Mouse (Mus musculus): ENCODE results near the gene Gm2016. TPM values are rescaled to one million over a fixed set of nuclear protein-coding genes. Genes with fewer than 3 reads are reported as not detected.
"Not testable (repeated sequence)": the region's sequence is repeated elsewhere in the genome, so short reads cannot be mapped to it uniquely, and the experiment has no call there.

The Gm2016 gene
- not detected in 2 replicates for polyA plus RNA-seq (2012)

- H3K4me3 ChIP-seq (replicated peaks); H3K27me3 ChIP-seq (ENCODE audit: control insufficient read depth); H3K4me1 ChIP-seq (ENCODE audit: control insufficient read depth); H3K9me3 ChIP-seq (ENCODE audit: control insufficient read depth, low read length); H3K36me3 ChIP-seq (ENCODE audit: control insufficient read depth): not testable (repeated sequence)
Observed at GRCm38 (mm10) chr12:87873772-87874171, at the start of gene Gm2016. TSS of gene Gm2016 (plus strand) at chr12:87874072.

DNA sequence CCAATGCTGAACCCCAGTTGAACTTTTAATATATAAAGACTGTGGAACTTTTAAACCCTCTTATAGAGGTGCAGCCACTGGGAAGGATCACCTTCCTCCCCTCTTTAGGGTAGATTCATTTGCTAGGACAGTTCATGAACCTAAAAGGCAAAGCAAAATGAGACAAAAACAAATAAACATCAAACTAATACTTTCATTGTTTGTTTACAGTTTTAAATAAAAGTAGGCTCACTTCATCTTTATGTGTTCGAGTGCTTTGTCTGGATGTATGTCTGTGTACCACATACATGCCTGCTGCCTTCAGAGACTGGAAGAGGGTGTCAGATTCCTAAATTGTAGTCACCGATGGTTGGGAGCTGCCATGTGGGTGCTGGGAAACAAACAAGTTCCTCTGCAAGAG is 31.6 kb upstream of the Gm2016 start, which contains the start of gene Gm2001:
TSS of gene Gm2001 (minus strand) at position 101 of the 400 bp plus-strand sequence.
- not testable (repeated sequence) for H3K27me3 ChIP-seq (ENCODE audit: control insufficient read depth); H3K36me3 ChIP-seq (ENCODE audit: control insufficient read depth); H3K4me3 ChIP-seq (replicated peaks); H3K4me1 ChIP-seq (ENCODE audit: control insufficient read depth); H3K9me3 ChIP-seq (ENCODE audit: control insufficient read depth, low read length)

DNA sequence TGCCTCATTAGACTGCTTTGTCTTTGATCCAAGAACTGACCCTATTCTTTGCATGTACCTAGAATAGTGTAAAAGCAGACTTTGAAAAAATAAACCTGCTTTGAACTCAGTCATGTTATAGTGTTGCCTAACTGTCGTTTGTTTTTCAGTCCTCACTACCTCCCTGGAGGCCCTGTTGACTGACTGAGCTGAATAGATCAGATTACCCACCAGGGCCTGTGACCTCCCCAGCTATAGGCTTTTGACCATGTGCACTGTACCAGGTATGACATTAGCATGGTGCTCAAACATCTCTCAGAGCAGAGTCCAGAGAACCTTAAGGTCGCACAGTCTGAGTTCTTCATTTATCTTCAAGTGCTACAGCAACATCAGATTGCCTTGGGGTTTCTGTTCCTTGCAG is 23.2 kb upstream of the Gm2016 start:
- H3K9me3 ChIP-seq (ENCODE audit: control insufficient read depth, low read length); H3K27me3 ChIP-seq (ENCODE audit: control insufficient read depth); H3K4me1 ChIP-seq (ENCODE audit: control insufficient read depth); H3K36me3 ChIP-seq (ENCODE audit: control insufficient read depth); H3K4me3 ChIP-seq (replicated peaks): not testable (repeated sequence)

DNA sequence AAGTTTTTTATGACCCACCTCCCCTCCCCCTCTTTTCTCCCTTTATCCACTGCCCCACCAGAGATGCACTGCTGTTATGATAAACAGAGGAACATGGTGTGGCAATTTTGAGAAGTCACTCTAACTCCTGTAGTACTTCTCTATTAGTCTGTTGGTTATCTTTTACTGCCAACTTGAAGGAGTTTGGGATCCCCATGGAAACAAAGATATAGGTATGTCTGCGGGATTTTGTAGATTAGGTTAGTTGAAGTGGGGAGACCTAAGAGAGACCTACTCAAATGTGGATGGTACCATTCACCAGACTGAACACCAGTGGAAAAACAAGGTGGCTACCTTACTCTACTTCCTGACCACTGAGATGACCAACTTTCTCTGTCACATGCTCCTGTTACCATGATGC is 17.8 kb upstream of the Gm2016 start:
- H3K36me3 ChIP-seq (ENCODE audit: control insufficient read depth); H3K4me1 ChIP-seq (ENCODE audit: control insufficient read depth); H3K27me3 ChIP-seq (ENCODE audit: control insufficient read depth); H3K9me3 ChIP-seq (ENCODE audit: control insufficient read depth, low read length); H3K4me3 ChIP-seq (replicated peaks): not testable (repeated sequence)

GRCm38 (mm10) chr12:87861740-87862692 is 11.9 kb upstream of the Gm2016 start:
- not testable (repeated sequence) for H3K27me3 ChIP-seq (ENCODE audit: control insufficient read depth); H3K4me3 ChIP-seq (replicated peaks); H3K4me1 ChIP-seq (ENCODE audit: control insufficient read depth); H3K36me3 ChIP-seq (ENCODE audit: control insufficient read depth)
- H3K9me3 ChIP-seq (ENCODE audit: control insufficient read depth, low read length), result peaks cover 27% of the 10 kb centered on the region

- not testable (repeated sequence) for H3K27me3 ChIP-seq (ENCODE audit: control insufficient read depth); H3K36me3 ChIP-seq (ENCODE audit: control insufficient read depth); H3K4me1 ChIP-seq (ENCODE audit: control insufficient read depth); H3K4me3 ChIP-seq (replicated peaks)
- H3K9me3 ChIP-seq (ENCODE audit: control insufficient read depth, low read length), result peaks cover 24% of the 10 kb centered on the region
Observed at GRCm38 (mm10) chr12:87863638-87864037, 10.2 kb upstream of the Gm2016 start.

DNA sequence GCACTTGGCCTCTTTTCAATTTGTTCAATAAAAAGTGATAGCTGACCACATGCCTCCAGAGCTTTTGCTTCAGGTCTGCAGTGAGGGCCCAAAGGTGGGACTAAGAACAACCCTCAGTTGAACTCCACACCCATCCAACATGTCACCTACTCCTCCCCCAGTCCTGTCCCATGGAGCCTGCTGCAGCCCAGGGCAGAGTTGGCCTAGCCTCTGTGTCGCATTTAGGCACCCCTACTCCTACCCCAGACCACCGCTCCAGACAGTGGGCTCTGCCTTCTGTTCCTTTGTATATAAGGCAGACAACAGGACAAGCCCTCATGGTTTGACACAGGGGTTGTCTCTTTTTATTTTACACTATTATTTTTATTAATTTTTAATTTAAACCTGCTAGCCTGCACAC is 9.8 kb upstream of the Gm2016 start:
- not testable (repeated sequence) for H3K4me3 ChIP-seq (replicated peaks); H3K4me1 ChIP-seq (ENCODE audit: control insufficient read depth); H3K36me3 ChIP-seq (ENCODE audit: control insufficient read depth); H3K27me3 ChIP-seq (ENCODE audit: control insufficient read depth)
- peaks cover 24% of the 10 kb centered on the region for H3K9me3 ChIP-seq (ENCODE audit: control insufficient read depth, low read length)

DNA sequence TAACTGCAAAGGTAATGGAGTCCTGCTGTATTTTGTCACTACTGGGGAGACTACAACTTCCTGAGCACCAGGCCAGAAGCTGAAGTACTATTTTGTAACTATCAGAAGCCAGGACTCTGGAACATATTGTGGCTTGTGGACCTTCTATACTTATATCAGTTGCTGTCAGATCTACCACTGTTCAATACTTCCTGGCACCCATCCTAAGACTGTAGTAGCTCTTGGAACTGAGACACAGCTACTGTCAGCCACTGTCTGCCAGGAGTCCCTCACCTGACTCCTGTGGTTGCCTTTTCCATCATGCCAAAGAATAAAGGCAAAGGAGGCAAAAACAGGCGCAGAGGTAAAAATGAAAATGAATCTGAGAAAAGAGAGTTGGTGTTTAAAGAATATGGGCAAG is 21.2 kb downstream of the Gm2016 start, which contains the start of gene Gm2022:
TSS of gene Gm2022 (plus strand) at position 301 of the 400 bp plus-strand sequence.
- H3K9me3 ChIP-seq (ENCODE audit: control insufficient read depth, low read length); H3K4me3 ChIP-seq (replicated peaks); H3K36me3 ChIP-seq (ENCODE audit: control insufficient read depth); H3K4me1 ChIP-seq (ENCODE audit: control insufficient read depth); H3K27me3 ChIP-seq (ENCODE audit: control insufficient read depth): not testable (repeated sequence)

GRCm38 (mm10) chr12:87919721-87920120 is 45.8 kb downstream of the Gm2016 start, which contains the start of gene Gm2035:
TSS of gene Gm2035 (minus strand) at chr12:87919857.
- not testable (repeated sequence) for H3K27me3 ChIP-seq (ENCODE audit: control insufficient read depth); H3K4me1 ChIP-seq (ENCODE audit: control insufficient read depth); H3K36me3 ChIP-seq (ENCODE audit: control insufficient read depth); H3K4me3 ChIP-seq (replicated peaks); H3K9me3 ChIP-seq (ENCODE audit: control insufficient read depth, low read length)

Other genes with a start within 250 kb of the Gm2016 start
- not detected in 2 replicates for gene Gm16381, start 229.5 kb upstream of the Gm2016 start, polyA plus RNA-seq (2012)
- gene Gm21319, start 98.3 kb upstream of the Gm2016 start, polyA plus RNA-seq (2012), result not detected in 2 replicates
- not detected in 2 replicates for gene Gm21936, start 78.6 kb upstream of the Gm2016 start, polyA plus RNA-seq (2012)
- not detected in 2 replicates for gene BB287469, start 57.5 kb upstream of the Gm2016 start, polyA plus RNA-seq (2012)
- not detected in 2 replicates for gene Gm2001, start 31.7 kb upstream of the Gm2016 start, polyA plus RNA-seq (2012)
- gene Gm2022, start 21.3 kb downstream of the Gm2016 start, polyA plus RNA-seq (2012), result not detected in 2 replicates
- not detected in 2 replicates for gene Gm2035, start 45.8 kb downstream of the Gm2016 start, polyA plus RNA-seq (2012)
- not detected in 2 replicates for gene Gm2042, start 80.0 kb downstream of the Gm2016 start, polyA plus RNA-seq (2012)
- gene Gm2075, start 137.8 kb downstream of the Gm2016 start, polyA plus RNA-seq (2012), result not detected in 2 replicates
- gene Gm6803, start 144.7 kb downstream of the Gm2016 start, polyA plus RNA-seq (2012), result not detected in 2 replicates
- not detected in 2 replicates for gene Gm2056, start 152.9 kb downstream of the Gm2016 start, polyA plus RNA-seq (2012)
- gene Gm16368, start 209.6 kb downstream of the Gm2016 start, polyA plus RNA-seq (2012), result not detected in 2 replicates

Measured in erythroblast, embryonic 14.5 days (primary cell).